Mouse (Mus musculus): ENCODE results near the gene Dnah2.
A peak's percentile ranks its signal among the peaks of the same experiment; 100 is the strongest.

Gene Dnah2

GRCm38 (mm10) chr11:69471491-69471890, 77.4 kb downstream of the Dnah2 start:
- DNase-seq (ENCODE audit: low spot score in 2 of 2) = no peak

- DNase-seq (ENCODE audit: low spot score in 2 of 2) = no peak
These were observed 79.6 kb downstream of the Dnah2 start for GRCm38 (mm10) chr11:69469301-69469700.

- no peak for DNase-seq (ENCODE audit: low spot score in 2 of 2)
These were observed 84.9 kb downstream of the Dnah2 start for GRCm38 (mm10) chr11:69463996-69464395.

GRCm38 (mm10) chr11:69461568-69461967, 87.3 kb downstream of the Dnah2 start:
- no peak for DNase-seq (ENCODE audit: low spot score in 2 of 2)

- no peak for DNase-seq (ENCODE audit: low spot score in 2 of 2)
These were observed 89.0 kb downstream of the Dnah2 start for GRCm38 (mm10) chr11:69459883-69460282.

GRCm38 (mm10) chr11:69457006-69457579, 91.8 kb downstream of the Dnah2 start:
- no peak for DNase-seq (ENCODE audit: low spot score in 2 of 2)

- no peak for DNase-seq (ENCODE audit: low spot score in 2 of 2)
These were observed 96.6 kb downstream of the Dnah2 start for GRCm38 (mm10) chr11:69452114-69452867.

GRCm38 (mm10) chr11:69447299-69447698, 101.6 kb downstream of the Dnah2 start:
- DNase-seq (ENCODE audit: low spot score in 2 of 2) = no peak

GRCm38 (mm10) chr11:69443328-69443727, 105.6 kb downstream of the Dnah2 start:
- no peak for DNase-seq (ENCODE audit: low spot score in 2 of 2)

GRCm38 (mm10) chr11:69437291-69437690, 111.6 kb downstream of the Dnah2 start:
- DNase-seq (ENCODE audit: low spot score in 2 of 2) = no peak

- DNase-seq (ENCODE audit: low spot score in 2 of 2) = no peak
These were observed 115.7 kb downstream of the Dnah2 start for GRCm38 (mm10) chr11:69433189-69433588.

- no peak for DNase-seq (ENCODE audit: low spot score in 2 of 2)
These were observed 116.3 kb downstream of the Dnah2 start for GRCm38 (mm10) chr11:69432640-69432982.

- peak in 1 of 2 experiments; percentile 50 for DNase-seq (ENCODE audit: low spot score in 2 of 2)
These were observed 116.9 kb downstream of the Dnah2 start for GRCm38 (mm10) chr11:69431829-69432639.

GRCm38 (mm10) chr11:69430631-69431030, 118.3 kb downstream of the Dnah2 start:
- no peak for DNase-seq (ENCODE audit: low spot score in 2 of 2)

GRCm38 (mm10) chr11:69429313-69429712, 119.6 kb downstream of the Dnah2 start:
- DNase-seq (ENCODE audit: low spot score in 2 of 2) = peak in 1 of 2 experiments; percentile 28

- peak; percentile 38 to 72 for DNase-seq (ENCODE audit: low spot score in 2 of 2)
These were observed 120.2 kb downstream of the Dnah2 start for GRCm38 (mm10) chr11:69428751-69429150.

GRCm38 (mm10) chr11:69426246-69426645, 122.7 kb downstream of the Dnah2 start:
- DNase-seq (ENCODE audit: low spot score in 2 of 2) = no peak

GRCm38 (mm10) chr11:69423885-69424284, 125.0 kb downstream of the Dnah2 start:
- DNase-seq (ENCODE audit: low spot score in 2 of 2) = no peak

GRCm38 (mm10) chr11:69422842-69423241, 126.1 kb downstream of the Dnah2 start:
- peak in 1 of 2 experiments; percentile 15 for DNase-seq (ENCODE audit: low spot score in 2 of 2)

- no peak for DNase-seq (ENCODE audit: low spot score in 2 of 2)
These were observed 127.6 kb downstream of the Dnah2 start for GRCm38 (mm10) chr11:69421131-69421977.

GRCm38 (mm10) chr11:69420554-69421000, 128.3 kb downstream of the Dnah2 start:
- DNase-seq (ENCODE audit: low spot score in 2 of 2) = no peak

Measured in urinary bladder, postnatal 4 days (tissue).